Mouse (Mus musculus) duodenum, adult 2 months (tissue): ENCODE measurements around the gene Cstf3. TPM values are rescaled to one million over a fixed set of nuclear protein-coding genes. Genes with fewer than 3 reads are reported as not detected.

Experiments used
- polyA plus RNA-seq: library from polyadenylated mRNA; depleted of rRNA; stranded (reverse); fragments of >200 nt; gene quantifications from 2 replicates; pipeline ENCODE4 v1.2.3, GENCODE M21; 2012; ENCODE audit warnings: low replicate concordance; rRNA removed

The Cstf3 gene
- 2.2 and 2.6 TPM in 2 replicates for polyA plus RNA-seq

DNA sequence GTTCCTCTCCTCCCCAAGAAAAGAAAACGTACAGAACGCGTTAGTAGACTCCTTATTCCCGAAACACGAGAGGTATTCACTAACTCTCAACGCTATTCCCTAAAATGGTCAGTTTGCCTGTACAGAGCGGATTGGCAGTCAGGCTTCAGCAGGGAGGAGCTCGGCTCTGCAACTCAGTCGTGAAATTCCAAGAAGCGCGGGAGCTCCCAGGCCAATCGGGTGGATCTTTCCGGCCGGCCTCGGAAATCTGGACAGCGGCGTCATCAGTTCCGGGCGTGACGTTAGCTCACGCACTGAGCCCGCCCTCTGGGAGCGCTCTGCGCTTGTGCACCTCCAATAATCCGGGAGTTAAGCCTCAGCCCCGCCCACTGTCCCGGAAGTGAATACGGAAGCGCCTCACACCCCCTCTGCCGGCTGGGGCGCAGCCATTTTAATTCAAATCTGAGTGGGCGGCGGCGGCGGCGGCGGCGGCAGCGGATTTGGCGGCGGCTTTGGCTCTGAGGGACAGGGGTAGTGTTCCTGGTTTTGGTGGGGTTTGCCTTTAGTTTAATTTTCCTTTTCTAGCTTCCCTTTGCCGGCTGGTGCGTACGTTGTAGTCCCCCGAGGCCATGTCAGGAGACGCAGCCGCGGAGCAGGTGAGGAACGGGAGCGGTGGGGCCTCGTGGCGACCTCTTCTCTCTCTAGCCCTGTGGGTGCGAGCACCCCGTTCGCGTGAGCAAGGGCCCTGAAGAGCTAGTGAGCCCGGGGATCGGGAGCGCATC, at the start of gene Cstf3:
Cstf3 (plus strand) TSS at position 456 of the 761 bp plus-strand sequence.

DNA sequence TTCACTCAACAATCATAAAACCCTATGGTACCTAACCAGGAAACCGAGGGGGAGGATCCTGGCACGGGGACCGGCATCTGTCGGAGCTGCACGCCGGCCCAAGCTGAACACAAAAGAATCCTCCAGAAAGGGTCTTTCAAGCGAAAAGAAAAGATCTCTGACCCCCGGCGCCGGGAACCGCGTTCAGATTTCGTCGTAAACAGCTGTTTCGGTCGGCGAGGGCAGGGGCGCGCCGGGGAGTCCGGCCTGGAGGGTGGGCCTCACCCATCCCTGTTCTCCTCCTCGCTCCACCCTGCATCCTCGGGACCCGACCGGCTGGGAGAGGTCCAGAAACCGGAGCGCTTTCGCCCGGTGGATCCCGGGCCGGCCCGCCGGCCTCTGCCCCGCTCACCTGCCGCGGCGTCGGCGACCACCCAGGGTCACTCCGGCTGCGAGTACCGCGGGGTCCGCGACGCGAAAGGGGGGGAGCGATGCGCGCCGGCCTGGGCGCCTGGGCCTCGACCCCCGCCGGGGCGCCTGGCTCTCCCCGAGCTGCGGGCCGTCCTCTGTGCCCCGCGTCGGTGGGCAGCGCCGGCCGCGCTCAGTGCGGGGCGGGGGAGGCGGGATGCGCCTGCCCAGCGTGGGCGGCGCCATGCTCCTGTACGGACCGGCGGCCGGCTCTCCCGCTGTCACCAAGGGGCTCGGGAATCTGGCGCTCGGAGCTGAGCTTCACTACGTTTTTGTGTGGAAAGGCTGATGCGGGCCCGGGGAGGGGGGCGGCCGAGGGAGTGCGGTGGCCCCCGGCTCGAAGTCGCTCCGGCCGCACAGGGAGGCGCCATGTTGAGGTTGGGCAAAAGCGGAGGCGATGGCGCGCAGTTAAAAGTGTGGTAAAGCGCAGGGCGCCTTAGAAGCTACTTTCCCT, 121.5 kb downstream of the Cstf3 start, which contains the start of gene Tcp11l1:
Tcp11l1 (minus strand) TSS at position 585 of the 901 bp plus-strand sequence.

Other genes with a start within 250 kb of the Cstf3 start
- not detected in 2 replicates for gene D430041D05Rik, start 179.5 kb upstream of the Cstf3 start, polyA plus RNA-seq
- 3.7 and 6.5 TPM in 2 replicates for gene Hipk3, start 96.1 kb upstream of the Cstf3 start, polyA plus RNA-seq
- 0.30 and 1.1 TPM in 2 replicates for gene Tcp11l1, start 121.6 kb downstream of the Cstf3 start, polyA plus RNA-seq
- not detected in 2 replicates for gene Pin1rt1, start 125.9 kb downstream of the Cstf3 start, polyA plus RNA-seq
- 5.6 and 6.7 TPM in 2 replicates for gene Depdc7, start 152.4 kb downstream of the Cstf3 start, polyA plus RNA-seq
- 0.32 and 1.4 TPM in 2 replicates for gene Qser1, start 226.2 kb downstream of the Cstf3 start, polyA plus RNA-seq